Comparison of ENCODE assay signal across 8 mouse cellular contexts in the genomic region with DNA sequence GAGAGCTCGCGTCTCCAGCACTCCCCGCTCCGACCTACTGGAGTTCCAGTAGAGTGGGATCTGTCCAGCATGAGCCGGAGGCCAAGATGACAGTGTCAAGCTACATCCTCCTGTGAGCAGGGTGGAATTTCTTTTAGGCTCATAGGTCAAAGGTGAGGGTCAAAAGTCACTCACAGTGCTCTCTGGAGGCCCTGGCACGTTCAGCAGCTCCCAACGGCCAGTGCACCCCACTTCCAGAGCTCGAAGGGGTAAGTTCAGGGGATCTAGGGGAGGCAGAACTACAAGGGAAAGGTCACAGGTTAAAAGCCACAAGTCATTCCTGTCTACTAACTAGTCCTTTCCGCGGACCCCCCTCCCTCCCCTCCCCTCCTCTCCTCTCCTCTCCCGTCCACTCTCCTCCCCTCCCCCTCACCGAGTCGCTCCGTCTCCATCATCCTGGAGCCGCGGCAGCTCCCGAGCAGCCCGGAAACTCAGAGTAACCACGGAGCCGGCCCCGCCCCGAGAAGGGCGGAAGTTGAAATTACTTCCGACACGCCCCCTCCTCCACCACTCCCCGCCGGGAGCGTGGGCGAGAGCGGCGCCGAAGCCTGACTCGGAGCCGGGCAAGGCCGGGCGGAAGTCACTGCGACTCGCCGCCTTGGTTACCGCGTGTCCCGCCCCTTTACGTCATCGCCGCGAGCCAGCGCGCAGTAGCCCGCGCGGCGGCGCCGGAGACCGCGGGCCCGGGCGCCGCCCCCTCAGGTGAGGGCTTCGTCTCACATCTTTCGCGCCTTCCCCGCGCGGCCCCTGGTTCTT. TPM values are rescaled to one million over a fixed set of nuclear protein-coding genes. Genes with fewer than 3 reads are reported as not detected.
DNase-seq lines count a peak whose midpoint lies in the region; ATAC-seq and TF ChIP-seq lines count a peak whose summit lies in the region.

TSS of gene Skiv2l (minus strand) at position 489 of the 795 bp plus-strand sequence.
TSS of gene Nelfe (plus strand) at position 670 of the 795 bp plus-strand sequence.

- H3K9me3 ChIP-seq in hindbrain, postnatal 0 days (ENCODE audit: low read length) = no peaks in the 10 kb centered on the region

- peak; percentile 99 for DNase-seq in ZHBTc4 (ENCODE audit: low read depth, low spot score)
- DNase-seq in gastrocnemius, adult 2 months = peak; percentile 99
- peak; percentile 99 for DNase-seq in hindbrain, postnatal 0 days (ENCODE audit: low spot score)
- peak; percentile 98 for DNase-seq in left cerebral cortex, adult 2 months (ENCODE audit: extremely low spot score in 1 of 2, low spot score in 2 of 2)
- peak; percentile 97 to 98 for DNase-seq in right cerebral cortex, adult 2 months (ENCODE audit: low spot score in 2 of 2)
- DNase-seq in urinary bladder, postnatal 14 days (ENCODE audit: low spot score) = peak; percentile 98

- H3K4me3 ChIP-seq in gastrocnemius, adult 2 months = peak within 1 kb of the TSS; percentile 85
- H3K4me3 ChIP-seq in hindbrain, postnatal 0 days (ENCODE audit: low read length) = peak within 1 kb of the TSS; percentile 92
- peak within 1 kb of the TSS; percentile 81 for H3K4me3 ChIP-seq in left cerebral cortex, adult 2 months

- peak within 1 kb of the TSS; percentile 71 for H3K9ac ChIP-seq in hindbrain, postnatal 0 days (replicated peaks; ENCODE audit: low read length)

- no peaks in the 10 kb centered on the region for H3K27me3 ChIP-seq in hindbrain, postnatal 0 days (ENCODE audit: insufficient read depth, low read length)

- H3K4me2 ChIP-seq in hindbrain, postnatal 0 days (ENCODE audit: low read depth, low read length) = peak within 1 kb of the TSS; percentile 88

- H3K4me1 ChIP-seq in hindbrain, postnatal 0 days (ENCODE audit: insufficient read depth, low read length) = peaks cover 13% of the 10 kb centered on the region; the same call in 1 of the 2 replicates

- peak; percentile 93 for ATAC-seq in common myeloid progenitor, adult 5-6 weeks (replicated peaks; ENCODE audit: low read depth, poor library complexity, severe bottlenecking)
- ATAC-seq in hindbrain, postnatal 0 days = peak; percentile 98
- peak; percentile 100 for ATAC-seq in megakaryocyte, adult 5-6 weeks (ENCODE audit: poor library complexity, severe bottlenecking)

- peak within 1 kb of the TSS; percentile 89 for H3K27ac ChIP-seq in gastrocnemius, adult 2 months
- H3K27ac ChIP-seq in hindbrain, postnatal 0 days = peak within 1 kb of the TSS; percentile 56; the same call in 1 of the 2 replicates
- H3K27ac ChIP-seq in left cerebral cortex, adult 2 months = peak within 1 kb of the TSS; percentile 71

- peak; percentile 39 for TF ChIP-seq CTCF in gastrocnemius, adult 2 months (IDR thresholded peaks at IDR 0.05)
- TF ChIP-seq CTCF in hindbrain, postnatal 0 days (IDR thresholded peaks at IDR 0.05; ENCODE audit: low read depth) = no peak
- TF ChIP-seq CTCF in left cerebral cortex, adult 2 months (IDR thresholded peaks at IDR 0.05) = no peak; the same call in 1 of the 2 replicates

- WGBS in hindbrain, postnatal 0 days = 1% methylated on average over 64 of the region's 65 CpGs

- peaks cover 45% of the 10 kb centered on the region for H3K36me3 ChIP-seq in hindbrain, postnatal 0 days (ENCODE audit: insufficient read depth, low read length)

- intact Hi-C loops in gastrocnemius, adult 2 months (cut with DNase I) = loop anchor here (2.0 kb wide), 1 partner anchor 45 kb away; no protein-coding TSS in a partner anchor
- intact Hi-C loops in left cerebral cortex, adult 2 months (cut with DNase I) = loop anchor here (1.0 to 5.0 kb wide), 3 partner anchors 14 to 387 kb away; partner anchors contain the start of genes Nfkbil1 and Stk19

RNA-seq across cellular contexts. Expression of gene Skiv2l, which starts in this region (rescaled TPM):
- total RNA-seq in common myeloid progenitor, adult 5-6 weeks (2017) = 28.9 and 33.8 TPM in 2 replicates
- total RNA-seq in gastrocnemius, adult 2 months (2021) = 10 to 100 TPM; 19.0 to 24.6 TPM
- total RNA-seq in hindbrain, postnatal 0 days (2014; rRNA removed) = 98.1 and 100 TPM in 2 replicates
- polyA plus RNA-seq in hindbrain, postnatal 0 days (2015; fragmentation: Nextera tagmentation; extraction: Ambion mirVana) = 43.8 and 44.5 TPM in 2 replicates
- 10 to 100 TPM; 70.1 to 70.4 TPM for total RNA-seq in left cerebral cortex, adult 2 months (2021)
- total RNA-seq in megakaryocyte, adult 5-6 weeks (2015) = 13.3 and 17.1 TPM in 2 replicates
- 34.8 and 43.5 TPM in 2 replicates for total RNA-seq in megakaryocyte, adult 5-6 weeks (2017)

RNA-seq across cellular contexts. Expression of gene Nelfe, which starts in this region (rescaled TPM):
- total RNA-seq in common myeloid progenitor, adult 5-6 weeks (2017) = 39.6 and 41.9 TPM in 2 replicates
- 10 to 100 TPM in 1 of 2 experiments, 1 to 10 TPM in 1; 9.4 to 10.8 TPM for total RNA-seq in gastrocnemius, adult 2 months (2021)
- total RNA-seq in hindbrain, postnatal 0 days (2014; rRNA removed) = 27.6 and 32.9 TPM in 2 replicates
- polyA plus RNA-seq in hindbrain, postnatal 0 days (2015; fragmentation: Nextera tagmentation; extraction: Ambion mirVana) = 63.5 and 71.9 TPM in 2 replicates
- total RNA-seq in left cerebral cortex, adult 2 months (2021) = 10 to 100 TPM; 35.3 to 40.3 TPM
- 35.4 and 45.1 TPM in 2 replicates for total RNA-seq in megakaryocyte, adult 5-6 weeks (2015)
- 25.1 and 26.2 TPM in 2 replicates for total RNA-seq in megakaryocyte, adult 5-6 weeks (2017)

Comparison
In these comparisons a context has a peak if more than half of its experiments do, and no peak if none do; other contexts are left out.
1. Peak in every context shown above with its lines: DNase-seq, ATAC-seq, H3K4me3 ChIP-seq and H3K27ac ChIP-seq.